21 mouse cellular contexts compared by ENCODE assay signal in genomic region chr6:78570000-78570597, GRCm38 (mm10).
DNase-seq lines count a peak whose midpoint lies in the region; ATAC-seq and TF ChIP-seq lines count a peak whose summit lies in the region.
"Had no signal": no experiment of that assay in that cellular context is flagged by ENCODE, and none has a peak within 500 bp of the region (broad histone marks: within the 10 kb centered on the region; RNA-seq: fewer than 3 reads in every experiment).

No protein-coding gene starts in this region.

- H3K36me3 ChIP-seq in forebrain, embryonic 11.5 days (ENCODE audit: control insufficient read depth, insufficient read depth, low read length): no peaks in the 10 kb centered on the region
- no peaks in the 10 kb centered on the region for H3K36me3 ChIP-seq in forebrain, embryonic 14.5 days (ENCODE audit: control insufficient read depth, insufficient read depth, low read length)
- no peaks in the 10 kb centered on the region for H3K36me3 ChIP-seq in midbrain, embryonic 12.5 days
- H3K36me3 ChIP-seq in midbrain, postnatal 0 days (ENCODE audit: insufficient read depth, low read length): no peaks in the 10 kb centered on the region
- H3K36me3 ChIP-seq in neural tube, embryonic 12.5 days: no peaks in the 10 kb centered on the region
- H3K36me3 ChIP-seq in neural tube, embryonic 15.5 days: no peaks in the 10 kb centered on the region
- H3K36me3 ChIP-seq: embryonic facial prominence, embryonic 13.5 days; embryonic facial prominence, embryonic 15.5 days; forebrain, embryonic 10.5 days had no signal

- H3K4me1 ChIP-seq in forebrain, embryonic 11.5 days (replicated peaks; ENCODE audit: control insufficient read depth, insufficient read depth, low read length): no peaks in the 10 kb centered on the region
- no peaks in the 10 kb centered on the region for H3K4me1 ChIP-seq in forebrain, embryonic 14.5 days (ENCODE audit: control insufficient read depth, insufficient read depth, low read length)
- H3K4me1 ChIP-seq in midbrain, embryonic 12.5 days: no peaks in the 10 kb centered on the region
- no peaks in the 10 kb centered on the region for H3K4me1 ChIP-seq in midbrain, postnatal 0 days (ENCODE audit: insufficient read depth, low read length)
- H3K4me1 ChIP-seq in neural tube, embryonic 12.5 days: no peaks in the 10 kb centered on the region
- H3K4me1 ChIP-seq in neural tube, embryonic 15.5 days: no peaks in the 10 kb centered on the region
- H3K4me1 ChIP-seq: embryonic facial prominence, embryonic 13.5 days; embryonic facial prominence, embryonic 15.5 days; forebrain, embryonic 10.5 days; forebrain, embryonic 13.5 days had no signal

- no peaks in the 10 kb centered on the region for H3K27me3 ChIP-seq in forebrain, embryonic 11.5 days (ENCODE audit: control insufficient read depth, insufficient read depth, low read length)
- no peaks in the 10 kb centered on the region for H3K27me3 ChIP-seq in forebrain, embryonic 14.5 days (replicated peaks; ENCODE audit: control insufficient read depth, insufficient read depth, low read length)
- no peaks in the 10 kb centered on the region for H3K27me3 ChIP-seq in midbrain, embryonic 12.5 days
- H3K27me3 ChIP-seq in midbrain, postnatal 0 days (ENCODE audit: insufficient read depth, low read length): no peaks in the 10 kb centered on the region
- H3K27me3 ChIP-seq in neural tube, embryonic 12.5 days (replicated peaks): no peaks in the 10 kb centered on the region
- no peaks in the 10 kb centered on the region for H3K27me3 ChIP-seq in neural tube, embryonic 15.5 days (replicated peaks)
- H3K27me3 ChIP-seq: embryonic facial prominence, embryonic 13.5 days; embryonic facial prominence, embryonic 15.5 days; forebrain, embryonic 13.5 days had no signal

- ATAC-seq in forebrain, embryonic 11.5 days (replicated peaks; ENCODE audit: low FRiP score): 0 out of 2 replicates have a peak, but pooled peaks have one; percentile 53
- ATAC-seq in forebrain, embryonic 14.5 days: no peak
- ATAC-seq in midbrain, embryonic 12.5 days (ENCODE audit: low FRiP score, low read depth): 0 out of 2 replicates have a peak, but pooled peaks have one; percentile 60
- ATAC-seq in midbrain, postnatal 0 days (ENCODE audit: low FRiP score): no peak
- ATAC-seq in neural tube, embryonic 12.5 days (ENCODE audit: low FRiP score, low read depth): 0 out of 2 replicates have a peak, but pooled peaks have one; percentile 44
- ATAC-seq in neural tube, embryonic 15.5 days (ENCODE audit: low FRiP score): no peak
- ATAC-seq: forebrain, embryonic 13.5 days; forebrain, embryonic 16.5 days had no signal

- H3K4me3 ChIP-seq in forebrain, embryonic 11.5 days (ENCODE audit: low read depth, low read length): no peak overlapping the region
- no peak overlapping the region for H3K4me3 ChIP-seq in forebrain, embryonic 14.5 days (ENCODE audit: low read depth, low read length)
- H3K4me3 ChIP-seq in midbrain, embryonic 12.5 days: no peak overlapping the region
- no peak overlapping the region for H3K4me3 ChIP-seq in midbrain, postnatal 0 days (ENCODE audit: low read depth, low read length)
- no peak overlapping the region for H3K4me3 ChIP-seq in neural tube, embryonic 12.5 days
- no peak overlapping the region for H3K4me3 ChIP-seq in neural tube, embryonic 15.5 days (replicated peaks)
- H3K4me3 ChIP-seq: embryonic facial prominence, embryonic 13.5 days; embryonic facial prominence, embryonic 15.5 days; erythroblast, embryonic 14.5 days; forebrain, embryonic 10.5 days; forebrain, embryonic 13.5 days had no signal

- H3K27ac ChIP-seq in forebrain, embryonic 11.5 days (ENCODE audit: low read depth, low read length): no peak overlapping the region
- no peak overlapping the region for H3K27ac ChIP-seq in forebrain, embryonic 14.5 days (ENCODE audit: low read depth, low read length)
- no peak overlapping the region for H3K27ac ChIP-seq in midbrain, embryonic 12.5 days (replicated peaks)
- H3K27ac ChIP-seq in midbrain, postnatal 0 days (ENCODE audit: low read depth, low read length): no peak overlapping the region
- H3K27ac ChIP-seq in neural tube, embryonic 12.5 days: no peak overlapping the region
- no peak overlapping the region for H3K27ac ChIP-seq in neural tube, embryonic 15.5 days (replicated peaks)
- H3K27ac ChIP-seq: embryonic facial prominence, embryonic 13.5 days; embryonic facial prominence, embryonic 15.5 days; forebrain, embryonic 10.5 days; forebrain, embryonic 13.5 days had no signal

- H3K9ac ChIP-seq in forebrain, embryonic 11.5 days (ENCODE audit: low read length): no peak overlapping the region
- H3K9ac ChIP-seq in forebrain, embryonic 14.5 days (ENCODE audit: low read length): no peak overlapping the region
- no peak overlapping the region for H3K9ac ChIP-seq in midbrain, embryonic 12.5 days (replicated peaks)
- no peak overlapping the region for H3K9ac ChIP-seq in midbrain, postnatal 0 days (replicated peaks; ENCODE audit: low read length, poor library complexity, severe bottlenecking)
- no peak overlapping the region for H3K9ac ChIP-seq in neural tube, embryonic 12.5 days
- no peak overlapping the region for H3K9ac ChIP-seq in neural tube, embryonic 15.5 days (replicated peaks)
- H3K9ac ChIP-seq: embryonic facial prominence, embryonic 13.5 days; embryonic facial prominence, embryonic 15.5 days; forebrain, embryonic 13.5 days had no signal

- no peaks in the 10 kb centered on the region for H3K9me3 ChIP-seq in forebrain, embryonic 11.5 days (ENCODE audit: control insufficient read depth, low read length)
- H3K9me3 ChIP-seq in forebrain, embryonic 14.5 days (replicated peaks; ENCODE audit: control insufficient read depth, low read length): no peaks in the 10 kb centered on the region
- no peaks in the 10 kb centered on the region for H3K9me3 ChIP-seq in midbrain, embryonic 12.5 days
- H3K9me3 ChIP-seq in midbrain, postnatal 0 days (ENCODE audit: low read length): no peaks in the 10 kb centered on the region
- no peaks in the 10 kb centered on the region for H3K9me3 ChIP-seq in neural tube, embryonic 12.5 days
- H3K9me3 ChIP-seq in neural tube, embryonic 15.5 days (replicated peaks): no peaks in the 10 kb centered on the region
- H3K9me3 ChIP-seq: embryonic facial prominence, embryonic 13.5 days; embryonic facial prominence, embryonic 15.5 days; forebrain, embryonic 10.5 days; forebrain, embryonic 13.5 days had no signal

- no peak for DNase-seq in forebrain, embryonic 11.5 days (ENCODE audit: low spot score)
- DNase-seq in forebrain, embryonic 14.5 days (ENCODE audit: low spot score): no peak
- no peak for DNase-seq in midbrain, postnatal 0 days (ENCODE audit: low spot score)
- DNase-seq: adrenal gland, adult 2 months; adrenal gland, postnatal 10 days; adrenal gland, postnatal 25 days; cerebellum, adult 11 months; cerebellum, adult 18-20 months; cerebellum, adult 9-10 months; cerebellum, postnatal 14 days; cerebellum, postnatal 36 days; embryo, embryonic 11 days had no signal

- H3K4me2 ChIP-seq in forebrain, embryonic 11.5 days (ENCODE audit: low read depth, low read length, severe bottlenecking): no peak overlapping the region
- no peak overlapping the region for H3K4me2 ChIP-seq in forebrain, embryonic 14.5 days (ENCODE audit: low read length)
- no peak overlapping the region for H3K4me2 ChIP-seq in midbrain, embryonic 12.5 days (replicated peaks)
- no peak overlapping the region for H3K4me2 ChIP-seq in midbrain, postnatal 0 days (ENCODE audit: low read depth, low read length, poor library complexity, severe bottlenecking)
- no peak overlapping the region for H3K4me2 ChIP-seq in neural tube, embryonic 12.5 days (replicated peaks)
- no peak overlapping the region for H3K4me2 ChIP-seq in neural tube, embryonic 15.5 days
- H3K4me2 ChIP-seq: embryonic facial prominence, embryonic 13.5 days; embryonic facial prominence, embryonic 15.5 days; forebrain, embryonic 13.5 days had no signal

- no peak for TF ChIP-seq CTCF in midbrain, postnatal 0 days (IDR thresholded peaks at IDR 0.05)

- WGBS in forebrain, embryonic 11.5 days: 94% methylated on average over 4 of the region's 4 CpGs
- WGBS in forebrain, embryonic 14.5 days: 96% methylated on average over 4 of the region's 4 CpGs
- WGBS in midbrain, embryonic 12.5 days: 91% methylated on average over 4 of the region's 4 CpGs
- 95% methylated on average over 4 of the region's 4 CpGs for WGBS in midbrain, postnatal 0 days
- WGBS in neural tube, embryonic 12.5 days: 94% methylated on average over 4 of the region's 4 CpGs
- WGBS in neural tube, embryonic 15.5 days: 96% methylated on average over 4 of the region's 4 CpGs

Comparison
In these comparisons a context has a peak if more than half of its experiments do, and no peak if none do; other contexts are left out.
1. ATAC-seq: peak in forebrain, embryonic 11.5 days (single experiment), midbrain, embryonic 12.5 days (single experiment) and neural tube, embryonic 12.5 days (single experiment); none in forebrain, embryonic 14.5 days (single experiment), midbrain, postnatal 0 days (single experiment) and neural tube, embryonic 15.5 days (single experiment).